Mouse (Mus musculus) right cerebral cortex, adult 2 months (tissue): Measurements from ENCODE around the gene Sfxn5.

ENCODE experiments used
- DNase-seq, 2 experiments: peaks; one replicate each; pipeline ENCODE4 v3.0.0; 2021 to 2022; ENCODE audit warnings: low spot score in 2 of 2

Sfxn5 gene

DNA sequence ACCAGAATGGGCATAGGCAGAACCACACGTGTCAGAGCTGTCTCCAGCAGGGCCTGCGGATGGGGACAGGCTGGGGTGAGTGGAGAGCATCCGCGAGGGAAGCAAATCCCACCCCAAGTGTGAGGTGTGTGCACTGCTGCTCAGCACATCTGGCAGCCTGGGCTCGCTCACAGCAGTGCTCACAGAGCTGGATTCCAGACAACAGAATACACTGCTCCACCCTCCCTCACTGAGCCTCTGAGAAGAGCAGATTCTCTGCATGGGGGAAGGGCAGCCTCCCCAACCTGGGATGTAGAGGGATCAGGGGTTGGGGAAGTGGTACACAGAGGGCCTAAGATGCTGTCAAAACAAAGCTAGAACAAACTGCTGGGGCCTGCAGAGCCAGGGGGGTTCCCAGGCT, 98.4 kb downstream of the Sfxn5 start:
- no peak for DNase-seq

DNA sequence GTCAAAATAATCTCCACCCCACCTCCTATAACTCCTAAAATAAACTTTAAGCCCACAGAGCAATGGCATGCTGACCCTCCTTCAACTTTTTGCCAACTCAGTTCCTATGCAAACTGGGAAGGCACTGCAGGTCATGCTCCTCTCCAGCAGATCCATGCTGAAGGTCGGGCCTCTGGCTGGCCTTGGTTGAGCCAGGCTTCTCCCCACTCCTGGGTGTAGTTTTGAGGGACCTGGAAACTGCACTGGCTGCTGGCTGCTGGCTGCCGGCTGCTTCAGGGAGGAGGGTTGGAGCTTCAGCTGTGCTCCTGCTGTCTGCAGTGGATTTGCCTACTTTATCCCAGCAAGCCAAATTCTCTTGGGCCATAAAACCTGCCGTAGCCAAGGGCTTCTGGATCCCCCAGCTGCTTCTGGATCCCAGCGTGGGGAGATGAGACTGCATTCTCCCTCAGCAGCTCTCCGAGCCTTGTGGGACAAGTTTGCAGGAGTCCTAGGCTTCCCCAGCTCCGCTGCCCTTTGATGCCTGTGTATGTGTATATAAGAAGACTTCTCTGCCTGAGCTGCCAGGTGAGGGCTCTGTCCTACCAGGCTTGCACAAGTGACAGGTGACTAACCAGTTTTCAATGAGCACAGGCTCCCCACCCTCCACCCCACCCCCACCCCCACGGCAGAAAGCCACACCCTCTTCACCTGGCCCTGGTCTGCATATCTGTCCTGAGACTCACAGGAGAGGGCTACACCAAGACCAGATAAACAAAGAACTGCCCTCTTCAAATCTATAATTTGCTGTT, 100.2 kb downstream of the Sfxn5 start:
- no peak for DNase-seq

DNA sequence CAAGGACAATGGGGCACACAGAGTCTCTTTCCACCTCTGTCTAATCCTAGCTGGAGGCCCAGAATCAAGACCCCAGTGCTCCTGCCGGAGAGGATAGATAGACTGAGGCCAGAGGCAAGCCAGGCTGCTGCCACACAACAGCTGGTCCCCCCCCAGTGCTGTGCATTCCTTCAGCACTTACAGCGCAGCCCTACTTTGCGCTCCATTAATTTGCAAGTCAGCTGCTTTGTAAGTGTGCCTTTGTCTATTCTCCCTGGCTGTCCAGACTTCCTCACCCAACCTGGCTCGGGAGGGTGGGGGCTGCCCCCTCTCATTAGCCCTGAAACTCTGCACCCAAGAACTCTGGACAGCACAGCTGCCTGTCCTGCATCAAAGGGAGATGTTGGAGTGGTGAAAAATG, 101.2 kb downstream of the Sfxn5 start:
- DNase-seq: no peak

DNA sequence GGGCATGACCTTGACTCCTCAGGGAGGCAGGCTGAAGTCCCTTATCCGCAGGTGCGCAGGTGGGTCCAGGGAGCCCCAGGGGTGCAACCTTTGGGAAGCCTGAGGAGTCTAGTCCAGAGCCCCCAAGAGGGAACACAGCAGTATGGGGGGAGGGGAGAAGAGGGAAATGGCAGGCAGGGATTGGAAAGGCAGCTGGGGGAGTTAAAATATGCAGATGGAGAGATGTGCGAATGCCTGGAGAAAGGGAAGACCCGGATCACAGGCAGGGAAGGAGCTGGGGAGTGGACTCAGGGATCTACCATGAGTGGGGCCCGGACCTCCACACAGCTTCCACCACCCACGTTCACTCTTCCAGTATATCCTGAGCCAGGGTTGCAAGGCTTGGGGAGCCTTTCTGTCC, 101.8 kb downstream of the Sfxn5 start:
- DNase-seq: no peak

DNA sequence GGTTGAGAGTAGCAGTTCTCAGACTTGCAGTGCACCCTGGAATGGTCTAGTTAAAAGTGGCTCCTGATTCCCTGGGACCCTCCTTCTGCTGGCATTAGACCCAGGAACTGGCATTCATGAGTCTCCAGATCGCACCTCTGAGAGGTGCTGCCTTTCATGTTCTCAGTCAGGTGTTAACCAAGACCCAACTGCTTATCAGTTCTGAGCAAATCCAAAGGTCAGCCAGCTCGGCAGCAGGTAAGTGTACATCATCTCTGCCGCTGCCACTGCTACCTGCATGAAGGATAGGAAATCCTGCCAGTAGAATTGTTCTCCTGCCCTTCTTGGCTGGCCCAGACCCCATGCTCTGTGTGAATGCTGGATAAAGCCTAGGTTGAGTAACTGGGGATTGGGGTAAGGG, 102.5 kb downstream of the Sfxn5 start:
- no peak for DNase-seq

DNA sequence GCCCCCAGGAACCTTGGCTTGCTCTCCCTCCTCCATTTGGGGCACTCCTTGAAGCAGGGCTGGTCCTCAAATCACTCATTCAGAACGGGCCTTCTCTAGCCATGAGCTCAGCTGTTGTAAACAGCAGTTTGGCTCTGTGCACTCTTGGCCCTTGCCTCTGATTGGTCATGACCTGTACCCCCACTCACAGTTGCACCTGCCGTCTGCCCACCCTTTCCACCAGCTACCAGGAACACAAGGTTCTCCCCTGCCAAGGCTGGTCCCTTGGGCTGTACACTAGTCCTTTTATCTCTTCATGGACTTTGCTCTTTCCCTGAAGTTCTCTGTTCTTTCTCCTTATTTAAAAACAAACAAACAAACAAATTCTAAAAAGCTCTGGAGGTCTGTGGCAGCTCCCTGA, 105.7 kb downstream of the Sfxn5 start:
- no peak for DNase-seq

DNA sequence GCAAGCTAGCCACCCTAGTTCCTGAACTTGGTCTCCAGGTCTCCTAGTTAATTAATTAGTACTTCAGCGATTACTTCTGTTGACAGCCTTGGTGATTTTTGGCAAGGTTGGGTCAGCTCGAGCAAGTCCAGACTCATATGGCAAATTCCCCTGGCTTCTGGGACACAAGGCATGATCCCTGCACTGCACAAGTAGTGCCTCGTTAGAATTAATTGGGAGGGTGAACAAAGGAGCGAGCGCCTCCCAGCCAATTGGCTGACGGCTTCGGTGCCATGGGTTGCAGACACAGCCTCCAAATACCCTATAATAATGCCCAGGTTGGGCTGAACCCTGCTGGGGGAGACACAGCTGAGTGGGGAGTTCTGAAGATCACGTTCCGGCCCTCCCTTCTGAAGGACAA, 106.7 kb downstream of the Sfxn5 start:
- DNase-seq: no peak

DNA sequence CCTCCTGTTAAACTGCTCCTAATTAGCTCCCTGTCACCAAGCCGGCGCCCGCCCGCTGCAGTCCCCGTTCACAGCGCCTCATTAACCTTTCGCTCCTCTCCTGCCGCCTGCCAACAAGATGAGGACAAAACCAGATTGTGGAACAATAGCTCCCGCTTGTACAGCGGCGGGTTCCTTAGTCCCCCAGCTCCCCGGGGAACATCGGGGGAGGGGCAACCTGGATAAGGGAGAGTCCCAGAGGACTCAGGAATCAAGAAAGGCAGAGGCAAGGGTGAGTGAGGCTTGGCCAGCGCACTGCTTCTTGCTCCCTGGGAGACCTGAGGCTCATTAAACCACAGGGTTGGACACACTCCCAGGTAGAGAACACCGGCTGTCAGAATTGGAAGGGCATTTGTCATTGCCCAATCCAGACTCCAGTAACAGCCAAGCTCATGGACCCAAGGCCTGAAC, 108.8 kb downstream of the Sfxn5 start:
- no peak for DNase-seq

DNA sequence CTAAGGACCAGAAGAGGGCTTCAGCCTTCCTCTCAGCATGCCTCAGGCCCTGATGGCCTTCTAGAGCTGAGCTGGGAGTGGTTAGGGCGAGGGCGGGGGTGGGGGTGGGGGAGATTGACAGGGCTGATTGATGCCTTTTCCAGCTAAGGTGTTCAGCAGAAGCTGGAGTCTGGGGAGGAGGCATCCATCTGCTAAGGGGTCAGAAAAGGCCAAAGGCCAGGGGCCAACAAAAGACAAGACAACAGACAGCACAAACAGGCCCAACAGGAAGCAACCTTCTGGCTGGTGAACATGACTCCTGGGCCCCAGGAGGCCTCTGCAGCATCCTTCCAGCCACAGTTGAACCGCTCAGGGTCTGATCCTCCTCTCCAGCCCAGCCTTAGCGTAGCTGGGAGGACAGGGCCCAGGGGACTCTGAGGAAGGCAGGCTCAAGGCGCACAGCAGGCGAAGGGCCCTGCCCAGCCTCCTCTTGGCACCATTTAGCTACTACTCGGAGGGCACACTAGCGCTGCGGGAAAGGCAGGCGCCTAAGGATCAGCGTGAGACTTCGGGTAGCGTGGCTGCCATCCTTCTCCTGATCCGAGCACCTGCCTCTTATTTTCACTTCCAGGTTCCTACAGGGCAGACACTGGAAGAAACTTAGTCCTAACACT, 109.6 kb downstream of the Sfxn5 start:
- no peak for DNase-seq

DNA sequence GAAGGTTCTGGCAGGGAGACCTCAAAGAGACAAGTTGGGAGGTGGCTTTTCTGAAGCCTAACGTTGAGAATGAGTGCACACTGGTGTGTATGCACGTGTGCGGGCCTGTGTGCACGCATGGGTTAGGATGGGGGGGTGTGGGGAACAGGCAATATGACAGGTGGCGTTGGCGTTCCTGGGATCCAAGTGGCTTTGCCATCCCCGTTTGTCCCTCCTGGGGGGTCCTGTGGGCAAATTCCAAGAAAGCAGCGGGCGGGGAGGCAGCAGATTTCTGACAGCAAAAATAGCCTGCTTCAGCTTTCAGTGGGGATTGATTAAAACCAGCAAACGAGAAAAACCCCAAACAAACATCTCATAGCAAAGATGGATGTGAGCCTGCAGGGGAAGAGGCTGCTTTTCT, 110.7 kb downstream of the Sfxn5 start:
- DNase-seq: no peak

DNA sequence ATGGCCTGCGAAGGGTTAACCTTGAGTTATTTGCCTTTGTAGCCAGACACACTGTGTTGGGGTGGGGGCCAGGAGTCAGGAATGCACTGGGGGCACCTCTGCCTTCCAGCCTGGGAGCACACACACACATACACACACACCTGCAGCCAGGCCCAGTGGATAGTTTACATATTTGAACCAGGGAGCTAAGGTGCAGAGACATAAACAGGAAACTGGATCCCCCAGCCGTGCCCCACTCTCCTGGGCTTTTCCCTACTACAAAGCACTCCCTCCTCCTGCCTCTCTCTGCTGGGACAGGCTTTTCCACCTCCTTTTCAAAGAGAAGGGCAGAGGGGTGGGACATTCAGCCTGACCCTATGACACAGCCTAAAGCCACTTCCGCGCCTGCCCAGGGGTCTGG, 112.3 kb downstream of the Sfxn5 start:
- DNase-seq: no peak

DNA sequence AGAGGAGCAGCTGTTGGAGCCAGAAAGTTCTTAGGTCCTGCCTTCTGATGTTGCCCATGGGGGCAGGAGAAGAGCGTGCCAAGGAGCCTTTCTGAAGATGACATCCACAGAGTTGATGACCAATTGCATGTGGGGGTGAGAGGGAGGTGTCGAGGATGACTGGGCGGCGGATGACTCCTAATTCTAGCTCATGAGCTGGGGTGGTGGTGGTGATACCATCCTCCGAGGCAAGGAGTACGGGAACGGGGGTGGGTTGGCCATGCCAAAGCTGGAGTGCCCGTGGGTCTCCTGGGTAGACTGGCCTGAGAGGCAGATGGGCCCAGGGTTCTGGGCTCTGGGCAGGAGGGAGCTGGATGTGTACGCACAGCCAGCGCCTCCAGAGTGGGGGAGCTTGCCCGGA, 113.5 kb downstream of the Sfxn5 start:
- DNase-seq: peak; percentile 47 to 54

DNA sequence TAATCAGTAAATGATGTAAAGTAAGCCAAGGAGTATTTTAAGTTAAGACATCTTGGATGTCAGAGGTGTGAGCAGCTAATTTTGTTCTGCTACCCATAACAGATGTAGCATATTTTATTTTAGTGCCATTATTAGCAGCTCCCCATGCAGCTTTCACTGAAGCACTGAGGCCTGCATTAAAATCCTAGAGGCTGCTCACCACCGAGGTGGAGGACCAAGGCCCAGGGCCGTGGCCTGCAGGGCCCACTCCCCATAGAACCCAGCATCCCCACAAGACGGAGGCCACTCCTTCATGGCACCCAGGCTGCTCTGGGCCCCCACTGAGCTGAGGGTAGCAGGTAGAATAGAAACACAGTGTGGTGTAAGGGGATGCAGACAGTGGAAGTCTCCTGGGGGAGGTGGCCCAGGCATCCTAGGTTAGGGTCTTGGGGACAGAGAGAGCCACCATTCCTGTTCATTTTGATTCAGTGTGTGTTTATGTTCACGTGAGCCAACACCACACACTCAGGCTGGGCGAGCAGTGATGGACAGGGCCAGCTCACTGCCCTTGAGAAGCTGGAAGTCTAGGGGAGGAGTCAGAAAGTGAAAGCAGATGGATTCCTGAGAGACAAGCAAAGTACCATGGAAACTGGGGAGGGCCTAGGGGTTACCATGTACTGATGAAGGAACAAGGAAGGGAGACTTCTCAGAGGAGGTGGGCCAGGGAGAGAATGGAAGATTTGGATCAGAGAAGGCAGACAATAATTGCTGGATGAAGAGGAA, 114.4 kb downstream of the Sfxn5 start:
- DNase-seq: peak; percentile 37 to 39

DNA sequence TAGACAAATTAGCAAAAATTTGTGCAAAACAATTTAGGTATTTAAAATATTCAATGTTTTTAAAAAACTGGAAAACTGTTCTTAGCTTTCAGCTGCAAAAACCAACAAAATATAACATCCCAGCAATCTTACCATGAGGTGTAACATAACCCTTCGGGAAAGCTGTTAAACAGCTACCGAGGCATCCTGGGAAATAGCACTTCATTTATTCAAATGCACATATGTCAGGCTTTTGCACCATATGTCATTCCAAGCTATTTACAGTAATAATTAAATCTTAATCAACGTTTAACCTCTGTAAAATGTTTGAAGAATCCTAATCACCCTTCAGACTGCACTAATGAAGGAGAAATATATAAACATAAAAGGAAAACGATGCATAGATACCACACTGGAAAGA, 115.0 kb downstream of the Sfxn5 start:
- no peak for DNase-seq

DNA sequence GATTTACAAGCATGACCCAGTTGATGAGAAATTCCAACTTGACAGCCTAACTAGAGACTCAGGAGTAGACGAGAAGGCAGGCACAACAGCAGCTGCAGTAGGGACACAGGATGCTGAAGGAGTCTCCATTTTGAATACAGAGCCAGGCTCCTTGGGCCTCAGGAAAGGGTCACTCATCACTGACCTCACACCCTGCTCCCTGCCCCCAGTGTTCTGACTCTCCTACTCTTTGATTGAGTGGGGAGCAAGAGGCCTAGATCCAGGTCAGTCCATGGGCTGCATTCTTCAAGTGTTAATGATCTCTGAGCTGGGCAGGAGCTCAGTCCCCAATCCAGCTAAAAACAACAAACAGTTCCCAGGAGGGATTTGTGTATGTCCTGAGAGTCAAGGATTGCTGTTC, 122.5 kb downstream of the Sfxn5 start:
- DNase-seq: no peak

DNA sequence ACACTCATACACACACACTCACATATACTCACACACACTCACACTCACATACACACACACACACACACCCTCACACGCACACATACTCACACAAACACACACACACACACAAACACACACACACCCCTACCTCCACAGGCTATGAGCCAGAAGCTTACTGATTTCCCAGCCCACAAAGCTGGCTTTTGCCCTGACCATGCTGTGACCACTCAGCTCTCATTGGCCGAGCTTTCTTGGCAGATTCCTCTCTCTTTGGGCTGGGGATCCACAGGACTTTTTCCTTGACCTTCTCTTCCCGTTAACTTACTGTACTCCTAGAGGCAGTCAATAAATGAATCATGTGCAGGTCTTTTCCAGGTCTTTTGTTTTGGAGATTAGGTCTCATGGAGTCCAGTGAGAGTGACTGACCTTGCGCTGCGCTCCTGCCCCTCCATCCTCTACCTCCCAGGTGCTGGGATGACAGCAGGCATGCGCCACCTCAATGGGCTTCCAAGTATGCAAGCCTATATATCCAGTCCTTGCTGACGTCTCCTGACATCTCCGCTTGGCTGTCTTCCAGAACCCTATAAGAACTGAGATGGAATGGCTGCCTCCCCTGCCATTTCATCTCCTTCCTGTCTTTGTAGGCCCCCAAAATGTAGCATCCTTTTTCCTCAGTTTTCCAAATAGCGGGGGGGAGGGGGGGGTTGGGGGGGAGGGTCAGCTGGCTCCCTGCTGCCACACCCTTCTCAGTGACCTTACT, 123.8 kb downstream of the Sfxn5 start:
- DNase-seq: no peak

DNA sequence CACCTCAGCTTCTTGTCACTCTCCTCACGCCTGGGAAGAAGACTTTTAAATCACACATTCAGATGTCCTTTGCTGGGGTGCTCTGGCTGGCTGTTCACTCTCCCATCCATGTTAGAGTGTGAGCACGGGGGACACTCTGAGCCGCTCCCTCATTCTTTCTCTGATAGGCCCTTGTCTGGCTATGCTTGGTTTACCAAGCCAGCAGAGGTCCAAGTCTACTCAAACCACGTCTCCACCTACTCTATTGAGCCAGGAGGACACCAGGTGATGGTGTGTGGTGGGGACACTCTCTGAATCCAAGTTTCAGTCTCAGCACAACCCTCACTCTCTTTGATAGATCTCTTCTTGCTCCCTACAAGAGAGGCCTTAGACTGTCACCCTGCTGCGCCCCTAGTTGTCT, 125.9 kb downstream of the Sfxn5 start:
- DNase-seq: no peak

DNA sequence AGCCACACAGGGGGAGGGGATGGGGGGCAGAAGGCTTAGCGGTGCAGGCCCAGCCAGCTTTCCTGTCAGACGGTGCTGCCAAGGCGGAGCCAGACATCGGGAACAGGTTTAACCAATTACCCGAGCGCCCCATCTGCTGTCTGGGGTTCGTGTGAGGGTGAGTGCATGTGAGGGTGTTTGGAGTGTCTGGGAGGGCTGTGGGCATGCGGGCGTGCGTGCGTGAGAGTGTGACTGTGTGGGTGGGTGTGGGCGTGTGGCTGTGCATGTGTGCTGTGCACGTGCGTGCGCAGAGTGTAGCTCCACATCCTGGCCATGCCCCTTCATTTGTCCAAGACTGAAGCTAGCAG, 126.3 kb downstream of the Sfxn5 start:
- peak in 1 of 2 experiments; percentile 46 for DNase-seq

DNA sequence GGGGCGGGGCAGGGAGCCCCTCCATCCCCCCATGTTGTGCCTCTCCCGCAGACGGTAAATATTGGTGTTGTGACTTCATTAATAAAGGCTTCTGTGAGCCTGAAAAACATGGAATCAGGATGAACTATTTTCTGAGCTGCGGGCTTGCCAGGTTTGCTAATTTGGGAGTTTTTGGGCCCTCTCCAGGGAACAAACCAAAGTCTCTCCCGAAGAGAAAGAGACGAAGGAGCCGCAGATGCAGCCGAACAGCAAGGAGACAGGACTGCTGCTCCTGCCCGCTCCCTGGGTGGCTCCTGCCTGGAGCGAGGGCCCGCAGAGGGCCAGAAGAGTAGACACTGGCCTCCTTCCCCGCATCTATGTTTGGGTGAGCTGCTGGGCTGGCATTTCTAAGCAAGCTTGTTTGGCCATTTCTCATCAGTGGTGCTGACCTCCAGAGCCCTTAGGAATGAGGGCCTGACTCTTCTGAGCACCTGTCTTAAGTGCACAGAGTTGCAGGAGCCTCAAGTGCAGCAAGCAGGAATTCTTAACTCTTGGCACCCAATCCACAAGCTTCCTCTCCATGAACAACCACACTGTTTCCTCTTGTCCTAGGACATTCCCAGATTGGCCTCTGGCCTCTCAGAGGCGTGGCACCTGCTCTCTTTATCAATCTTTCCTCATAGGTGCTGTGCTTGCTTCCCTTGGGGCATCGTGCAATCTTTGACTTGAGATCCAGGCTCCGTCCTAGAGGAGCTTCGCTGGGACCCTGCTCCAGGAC, 126.9 kb downstream of the Sfxn5 start:
- DNase-seq: peak; percentile 44 to 62

DNA sequence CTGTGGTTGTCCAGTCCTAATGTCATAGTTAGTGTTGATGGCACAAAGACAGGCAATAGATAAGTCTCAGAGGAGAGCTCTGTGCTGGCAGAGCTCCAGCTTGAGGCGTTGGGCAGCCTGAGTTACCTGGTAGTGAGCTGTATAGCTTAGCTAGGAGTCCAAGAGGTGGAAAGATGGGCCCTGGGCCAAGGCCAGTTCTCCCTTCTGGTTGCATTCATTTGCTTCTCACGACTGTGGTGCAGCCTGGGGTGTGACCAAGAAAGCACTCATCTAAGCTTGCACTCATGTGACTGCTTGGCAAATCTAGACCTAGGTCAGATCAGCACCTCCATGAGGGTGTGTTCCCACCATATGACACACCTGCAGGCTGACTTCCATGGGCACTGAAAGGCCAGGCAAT, 135.3 kb downstream of the Sfxn5 start:
- DNase-seq: no peak
